Comparison of ENCODE assay signal across 16 mouse cellular contexts in genomic region chr4:140173746-140174399, GRCm38 (mm10).
DNase-seq lines count a peak whose midpoint lies in the region; ATAC-seq lines count a peak whose summit lies in the region.
"Had no signal": no experiment of that assay in that cellular context is flagged by ENCODE, and none has a peak within 500 bp of the region (broad histone marks: within the 10 kb centered on the region; RNA-seq: fewer than 3 reads in every experiment).

No protein-coding gene starts in this region.

- peak; percentile 30 for DNase-seq in embryo, embryonic 10.5 days (ENCODE audit: low spot score)
- DNase-seq in embryo, embryonic 11 days = no peak
- no peak for DNase-seq in liver
- DNase-seq in urinary bladder, postnatal 14 days (ENCODE audit: low spot score) = peak; percentile 11
- DNase-seq in urinary bladder, postnatal 36 days (ENCODE audit: low spot score in 2 of 2) = no peak
- no peak for DNase-seq in T-cell, adult 2 months (ENCODE audit: low spot score)
- DNase-seq in heart, embryonic 10.5 days (ENCODE audit: low spot score) = no peak
- DNase-seq: cerebellum, adult 11-12 months; gastrocnemius, postnatal 36 days; right cerebral cortex, postnatal 25 days; thymus, postnatal 36 days had no signal

- H3K36me3 ChIP-seq in liver, embryonic 12.5 days = no peaks in the 10 kb centered on the region
- no peaks in the 10 kb centered on the region for H3K36me3 ChIP-seq in heart, embryonic 10.5 days
- H3K36me3 ChIP-seq: heart, embryonic 15.5 days; hindbrain, embryonic 15.5 days had no signal

- H3K4me3 ChIP-seq in liver, embryonic 12.5 days = no peak overlapping the region
- H3K4me3 ChIP-seq in heart, embryonic 10.5 days = no peak overlapping the region
- H3K4me3 ChIP-seq: heart, embryonic 15.5 days; hindbrain, embryonic 15.5 days; layer of hippocampus, adult 2 months had no signal

- 0 out of 2 replicates have a peak, but pooled peaks cover 5% of the 10 kb centered on the region for H3K4me1 ChIP-seq in liver, embryonic 12.5 days
- peaks cover 19% of the 10 kb centered on the region for H3K4me1 ChIP-seq in heart, embryonic 10.5 days
- H3K4me1 ChIP-seq: heart, embryonic 15.5 days had no signal

- H3K27ac ChIP-seq in liver, embryonic 12.5 days = no peak overlapping the region
- no peak overlapping the region for H3K27ac ChIP-seq in heart, embryonic 10.5 days
- H3K27ac ChIP-seq: heart, embryonic 15.5 days; hindbrain, embryonic 15.5 days; layer of hippocampus, adult 2 months; liver, embryonic 14.5 days had no signal

- WGBS in liver, embryonic 12.5 days (ENCODE audit: insufficient replicate concordance) = 41% methylated on average over 13 of the region's 13 CpGs
- WGBS in heart, embryonic 10.5 days = 46% methylated on average over 13 of the region's 13 CpGs

- no peak for ATAC-seq in liver, embryonic 12.5 days

- H3K4me2 ChIP-seq in liver, embryonic 12.5 days = 0 out of 2 replicates have a peak overlapping the region, but pooled peaks have one; percentile 17
- H3K4me2 ChIP-seq: heart, embryonic 15.5 days; hindbrain, embryonic 15.5 days had no signal

- no peak overlapping the region for H3K9ac ChIP-seq in liver, embryonic 12.5 days
- H3K9ac ChIP-seq: heart, embryonic 15.5 days; hindbrain, embryonic 15.5 days; liver, embryonic 14.5 days had no signal

- peaks cover 4% of the 10 kb centered on the region; the same call in 1 of the 2 replicates for H3K27me3 ChIP-seq in liver, embryonic 12.5 days (replicated peaks)
- H3K27me3 ChIP-seq in heart, embryonic 10.5 days (ENCODE audit: insufficient read depth, poor library complexity, severe bottlenecking) = peaks cover 11% of the 10 kb centered on the region; the same call in 1 of the 2 replicates
- H3K27me3 ChIP-seq: heart, embryonic 15.5 days; hindbrain, embryonic 15.5 days had no signal

- H3K9me3 ChIP-seq in liver, embryonic 12.5 days (replicated peaks) = no peaks in the 10 kb centered on the region
- no peaks in the 10 kb centered on the region for H3K9me3 ChIP-seq in heart, embryonic 10.5 days
- H3K9me3 ChIP-seq: heart, embryonic 15.5 days; hindbrain, embryonic 15.5 days had no signal

Comparison
In these comparisons a context has a peak if more than half of its experiments do, and no peak if none do; other contexts are left out.
1. DNase-seq: peak in embryo, embryonic 10.5 days (single experiment) and urinary bladder, postnatal 14 days (single experiment); none in embryo, embryonic 11 days (single experiment), liver (single experiment), urinary bladder, postnatal 36 days (0 of 2), T-cell, adult 2 months (single experiment) and heart, embryonic 10.5 days (single experiment).